Mouse (Mus musculus) hindbrain, embryonic 16.5 days (tissue): ENCODE data around the gene Tdo2. TPM values are rescaled to one million over a fixed set of nuclear protein-coding genes. Genes with fewer than 3 reads are reported as not detected.

Experiments used
- ATAC-seq: fragments of 200-750 bp; cut with Nextera tagmentation; 2 replicates; pipeline ENCODE4 v1.8.0; 2017; ENCODE audit warnings: moderate TSS enrichment, moderate library complexity
- H3K27ac ChIP-seq: fragments of 300-500 bp; sonication (generic); 2 replicates; pipeline ENCODE4 v1.5.1; 2014; ENCODE audit warnings: low read depth, mild to moderate bottlenecking, control low read depth, low read length, moderate library complexity
- H3K27me3 ChIP-seq: fragments of 300-500 bp; sonication (generic); replicated peaks from 2 replicates; pipeline ENCODE4 v1.6.1; 2014; ENCODE audit warnings: low read length; ENCODE audit not compliant: control insufficient read depth, insufficient read depth
- H3K36me3 ChIP-seq: fragments of 300-500 bp; sonication (generic); 2 replicates; pipeline ENCODE4 v1.6.1; 2014; ENCODE audit warnings: mild to moderate bottlenecking, low read length, moderate library complexity, mixed read lengths; ENCODE audit not compliant: control insufficient read depth, insufficient read depth
- H3K4me1 ChIP-seq: fragments of 300-500 bp; sonication (generic); 2 replicates; pipeline ENCODE4 v1.6.1; 2014; ENCODE audit warnings: low read depth, low read length; ENCODE audit not compliant: control insufficient read depth, insufficient read depth
- H3K4me2 ChIP-seq: fragments of 300-500 bp; sonication (generic); 2 replicates; pipeline ENCODE4 v1.6.1; 2014; ENCODE audit warnings: mild to moderate bottlenecking, low read length, control low read depth, moderate library complexity
- H3K4me3 ChIP-seq: fragments of 300-500 bp; sonication (generic); 2 replicates; pipeline ENCODE4 v1.5.1; 2014; ENCODE audit warnings: mild to moderate bottlenecking, low read length, control low read depth, moderate library complexity
- H3K9ac ChIP-seq: fragments of 300-500 bp; sonication (generic); 2 replicates; pipeline ENCODE4 v1.6.1; 2014; ENCODE audit warnings: low read depth, mild to moderate bottlenecking, control low read depth, low read length, moderate library complexity
- H3K9me3 ChIP-seq: fragments of 300-500 bp; sonication (generic); 2 replicates; pipeline ENCODE4 v1.6.1; 2014; ENCODE audit warnings: mild to moderate bottlenecking, low read length, moderate library complexity; ENCODE audit not compliant: control insufficient read depth
- WGBS: fragments of 180-500 bp; shearing (Covaris S2); extraction: QIAGEN DNeasy Blood & Tissue Kit; methylation state at CpG from one replicate; pipeline ENCODE4 v1.1.7; 2014; 5-methylcytosine and 5-hydroxymethylcytosine counted together
- polyA plus RNA-seq: library from polyadenylated mRNA; unstranded; fragments of >200 nt; fragmentation: Nextera tagmentation; extraction: Ambion mirVana; gene quantifications from 2 replicates; pipeline ENCODE4 v1.2.1, GENCODE M21; 2015

The Tdo2 gene
- polyA plus RNA-seq, 1 experiment from 2014 or later = 0.04 TPM

- Histone ChIP-seq H3K9me3 (no peaks in the 10 kb centered on the region), H3K27me3 (no peaks in the 10 kb centered on the region), H3K4me1 (no peaks in the 10 kb centered on the region), H3K9ac (no peak overlapping the region), H3K4me2 (no peak overlapping the region), H3K36me3 (no peaks in the 10 kb centered on the region), H3K4me3 (no peak overlapping the region), H3K27ac (no peak overlapping the region)
- WGBS = 72% methylated on average over 3 of the region's 3 CpGs
- no peak for ATAC-seq
These were observed 58.6 kb downstream of the Tdo2 start for GRCm38 (mm10) chr3:81917354-81917935.

DNA sequence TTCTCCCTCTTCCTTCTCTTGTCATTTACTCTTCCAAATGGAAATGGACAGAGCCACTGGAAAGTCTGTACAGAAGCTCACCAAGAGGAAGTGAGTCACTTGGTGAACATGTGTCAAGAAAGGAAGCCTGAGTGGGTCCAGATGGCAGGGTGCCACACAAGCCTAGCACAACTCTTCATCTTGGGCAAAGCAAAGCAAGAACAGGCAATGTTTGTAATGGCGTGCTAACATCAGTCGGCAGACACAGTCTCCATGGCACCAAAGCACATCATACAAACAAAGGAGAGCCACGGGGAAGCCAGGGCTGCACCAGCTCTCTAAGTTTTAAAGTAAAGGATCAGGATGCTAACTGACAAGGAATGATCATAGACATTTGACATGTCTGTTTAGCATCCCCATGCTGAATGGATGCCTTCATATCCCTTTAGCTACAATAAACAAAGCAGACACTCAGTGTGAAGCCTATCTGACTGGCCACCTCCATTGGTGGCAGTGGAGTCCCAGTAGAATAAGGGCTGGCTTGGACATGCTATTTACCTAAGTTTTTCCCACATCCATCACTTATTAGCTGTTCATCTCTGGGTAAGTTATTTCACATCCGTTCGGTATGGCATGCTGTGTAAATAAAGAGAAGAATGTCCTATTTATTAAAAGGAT, 59.8 kb downstream of the Tdo2 start:
- H3K9ac ChIP-seq = no peak overlapping the region
- H3K9me3 ChIP-seq = no peaks in the 10 kb centered on the region
- ATAC-seq = peak; percentile 72; the same call in 1 of the 2 replicates
- 51% methylated on average over 5 of the region's 5 CpGs for WGBS
- no peak overlapping the region for H3K4me2 ChIP-seq
- no peaks in the 10 kb centered on the region for H3K4me1 ChIP-seq
- H3K27ac ChIP-seq = no peak overlapping the region
- H3K4me3 ChIP-seq = no peak overlapping the region
- H3K36me3 ChIP-seq = no peaks in the 10 kb centered on the region
- H3K27me3 ChIP-seq = no peaks in the 10 kb centered on the region

DNA sequence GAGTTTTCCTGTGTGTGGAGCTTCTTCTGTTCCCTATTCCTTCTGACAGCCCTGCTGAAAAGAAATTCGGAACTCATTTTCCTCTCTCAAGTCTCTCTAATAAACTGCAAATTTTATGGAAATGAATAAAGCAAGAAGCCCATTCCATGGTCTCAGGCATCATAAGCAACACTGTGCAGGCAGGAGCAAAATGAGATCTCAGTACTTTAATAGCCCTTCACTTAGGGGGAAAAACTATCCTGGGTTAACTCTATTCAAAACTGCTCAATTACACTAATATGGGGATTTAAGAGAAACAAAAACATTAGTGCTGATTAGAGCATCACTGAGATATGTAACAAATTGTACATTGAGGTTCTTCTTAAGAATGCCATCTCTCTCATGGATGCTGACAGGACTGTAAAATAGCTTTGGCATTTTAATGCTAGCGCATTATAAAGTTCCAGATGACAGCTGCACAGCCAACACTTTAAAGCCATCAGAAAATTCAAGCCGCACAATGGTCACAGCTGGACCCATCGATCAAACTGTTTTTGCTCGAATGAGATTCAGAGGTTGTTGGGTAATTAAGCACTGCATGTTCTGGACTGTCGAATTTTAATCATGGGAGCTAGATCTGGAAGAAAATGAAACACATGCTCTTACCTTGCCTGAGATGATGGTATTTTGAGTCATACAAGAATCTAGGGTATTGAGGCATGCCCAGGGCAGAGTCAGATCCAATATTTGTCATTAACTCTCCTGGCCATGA, 65.5 kb downstream of the Tdo2 start:
- Histone ChIP-seq H3K4me3 (no peak overlapping the region), H3K4me2 (no peak overlapping the region), H3K9ac (no peak overlapping the region), H3K36me3 (no peaks in the 10 kb centered on the region), H3K27ac (peak overlapping the region; percentile 39), H3K27me3 (no peaks in the 10 kb centered on the region), H3K9me3 (no peaks in the 10 kb centered on the region), H3K4me1 (no peaks in the 10 kb centered on the region; the same call in none of the 2 replicates)
- peak; percentile 75 for ATAC-seq
- 28% methylated on average over 6 of the region's 6 CpGs for WGBS

Other genes starting within 250 kb of the Tdo2 start
- gene Ctso, start 43.6 kb downstream of the Tdo2 start, polyA plus RNA-seq = 11.9 and 13.6 TPM in 2 replicates
- gene Asic5, start 6.1 kb upstream of the Tdo2 start, polyA plus RNA-seq = not detected in 2 replicates
- 63.0 and 74.0 TPM in 2 replicates for gene Gucy1b1, start 98.5 kb upstream of the Tdo2 start, polyA plus RNA-seq
- gene Gucy1a1, start 169.6 kb upstream of the Tdo2 start, polyA plus RNA-seq = 29.3 and 30.0 TPM in 2 replicates